Mouse (Mus musculus) stomach, embryonic 14.5 days (tissue): ENCODE data around the gene Pex16. TPM values are rescaled to one million over a fixed set of nuclear protein-coding genes. Genes with fewer than 3 reads are reported as not detected.

Experiments
- ATAC-seq: fragments of 200-750 bp; cut with Nextera tagmentation; 2 replicates; pipeline ENCODE4 v1.8.0; 2017; ENCODE audit warnings: low read depth, moderate TSS enrichment; ENCODE audit not compliant: insufficient number of reproducible peaks, insufficient read depth, low FRiP score
- H3K27ac ChIP-seq: fragments of 300-500 bp; sonication (generic); 2 replicates; pipeline ENCODE4 v1.5.1; 2014; ENCODE audit warnings: mild to moderate bottlenecking, low read length, moderate library complexity, mixed read lengths
- H3K27me3 ChIP-seq: fragments of 300-500 bp; sonication (generic); 2 replicates; pipeline ENCODE4 v1.6.1; 2014; ENCODE audit warnings: low read length, control low read depth, mixed read lengths; ENCODE audit not compliant: control insufficient read depth, insufficient read depth
- H3K36me3 ChIP-seq: fragments of 300-500 bp; sonication (generic); 2 replicates; pipeline ENCODE4 v1.6.1; 2014; ENCODE audit warnings: mild to moderate bottlenecking, control low read depth, low read length, moderate library complexity, mixed read lengths; ENCODE audit not compliant: control insufficient read depth, insufficient read depth
- H3K4me1 ChIP-seq: fragments of 300-500 bp; sonication (generic); 2 replicates; pipeline ENCODE4 v1.6.1; 2014; ENCODE audit warnings: low read length, control low read depth, mixed read lengths; ENCODE audit not compliant: control insufficient read depth, insufficient read depth
- H3K4me2 ChIP-seq: fragments of 300-500 bp; sonication (generic); replicated peaks from 2 replicates; pipeline ENCODE4 v1.6.1; 2014; ENCODE audit warnings: low read depth, low read length, control low read depth
- H3K4me3 ChIP-seq: fragments of 300-500 bp; sonication (generic); 2 replicates; pipeline ENCODE4 v1.5.1; 2014; ENCODE audit warnings: low read depth, low read length, control low read depth
- H3K9ac ChIP-seq: fragments of 300-500 bp; sonication (generic); replicated peaks from 2 replicates; pipeline ENCODE4 v1.6.1; 2014; ENCODE audit warnings: low read depth, mild to moderate bottlenecking, control low read depth, low read length, moderate library complexity, mixed read lengths
- H3K9me3 ChIP-seq: fragments of 300-500 bp; sonication (generic); 2 replicates; pipeline ENCODE4 v1.6.1; 2016; ENCODE audit warnings: low read depth, low read length, control low read depth; ENCODE audit not compliant: control insufficient read depth
- WGBS: fragments of 180-500 bp; shearing (Covaris S2); extraction: QIAGEN DNeasy Blood & Tissue Kit; methylation state at CpG from one replicate; pipeline ENCODE4 v1.1.7; 2014; 5-methylcytosine and 5-hydroxymethylcytosine counted together
- polyA plus RNA-seq: library from polyadenylated mRNA; unstranded; fragments of >200 nt; fragmentation: Nextera tagmentation; extraction: Ambion mirVana; gene quantifications from 2 replicates; pipeline ENCODE4 v1.2.1, GENCODE M21; 2014

Pex16 gene
- polyA plus RNA-seq, 1 experiment from 2014 or later: 23.2 TPM

GRCm38 (mm10) chr2:92388891-92389641, 14.6 kb downstream of the Pex16 start:
- Histone ChIP-seq H3K9me3 (no peaks in the 10 kb centered on the region), H3K27me3 (no peaks in the 10 kb centered on the region), H3K4me2 (peak overlapping the region; percentile 82), H3K4me1 (peaks cover 38% of the 10 kb centered on the region), H3K36me3 (peaks cover 20% of the 10 kb centered on the region), H3K4me3 (peak overlapping the region; percentile 68), H3K27ac (peak overlapping the region; percentile 35; the same call in 1 of the 2 replicates), H3K9ac (peak overlapping the region; percentile 49)
- WGBS: under 1% methylated on average over 57 of the region's 62 CpGs
- peak; percentile 89 for ATAC-seq

- Histone ChIP-seq H3K4me2 (peak overlapping the region; percentile 82), H3K27ac (no peak overlapping the region), H3K27me3 (no peaks in the 10 kb centered on the region), H3K9me3 (no peaks in the 10 kb centered on the region), H3K4me3 (peak overlapping the region; percentile 68), H3K36me3 (peaks cover 16% of the 10 kb centered on the region), H3K9ac (no peak overlapping the region), H3K4me1 (peaks cover 38% of the 10 kb centered on the region)
- 7% methylated on average over 10 of the region's 10 CpGs for WGBS
- ATAC-seq: no peak
These were observed 15.2 kb downstream of the Pex16 start for GRCm38 (mm10) chr2:92389645-92390044.

- Histone ChIP-seq H3K27me3 (no peaks in the 10 kb centered on the region), H3K9me3 (no peaks in the 10 kb centered on the region), H3K4me2 (peak overlapping the region; percentile 82; the same call in 1 of the 2 replicates), H3K4me1 (peaks cover 38% of the 10 kb centered on the region), H3K9ac (no peak overlapping the region), H3K4me3 (no peak overlapping the region), H3K36me3 (peaks cover 10% of the 10 kb centered on the region), H3K27ac (no peak overlapping the region)
- no peak for ATAC-seq
- WGBS: 78% methylated on average over 6 of the region's 6 CpGs
These were observed 15.9 kb downstream of the Pex16 start for GRCm38 (mm10) chr2:92390206-92390930.

GRCm38 (mm10) chr2:92391116-92391515, 16.6 kb downstream of the Pex16 start:
- H3K27me3 ChIP-seq: no peaks in the 10 kb centered on the region
- H3K9me3 ChIP-seq: no peaks in the 10 kb centered on the region
- peaks cover 38% of the 10 kb centered on the region for H3K4me1 ChIP-seq
- H3K36me3 ChIP-seq: peaks cover 7% of the 10 kb centered on the region
- no peak overlapping the region for H3K27ac ChIP-seq
- WGBS: 83% methylated on average over 8 of the region's 8 CpGs
- no peak overlapping the region for H3K4me3 ChIP-seq
- ATAC-seq: no peak
- no peak overlapping the region for H3K9ac ChIP-seq
- peak overlapping the region; percentile 62; the same call in 1 of the 2 replicates for H3K4me2 ChIP-seq

GRCm38 (mm10) chr2:92391703-92392317, 17.3 kb downstream of the Pex16 start:
- Histone ChIP-seq H3K4me2 (peak overlapping the region; percentile 62), H3K9me3 (no peaks in the 10 kb centered on the region), H3K4me1 (peaks cover 38% of the 10 kb centered on the region), H3K4me3 (peak overlapping the region; percentile 31), H3K9ac (peak overlapping the region; percentile 38; the same call in 1 of the 2 replicates), H3K36me3 (peaks cover 1% of the 10 kb centered on the region; the same call in 1 of the 2 replicates), H3K27ac (peak overlapping the region; percentile 78), H3K27me3 (no peaks in the 10 kb centered on the region)
- ATAC-seq: no peak
- 20% methylated on average over 11 of the region's 11 CpGs for WGBS

GRCm38 (mm10) chr2:92392318-92393264, 18.1 kb downstream of the Pex16 start:
- no peaks in the 10 kb centered on the region for H3K27me3 ChIP-seq
- no peaks in the 10 kb centered on the region for H3K36me3 ChIP-seq
- H3K27ac ChIP-seq: peak overlapping the region; percentile 78
- peak overlapping the region; percentile 31 for H3K4me3 ChIP-seq
- peak overlapping the region; percentile 38; the same call in 1 of the 2 replicates for H3K9ac ChIP-seq
- H3K9me3 ChIP-seq: no peaks in the 10 kb centered on the region
- 3% methylated on average over 26 of the region's 26 CpGs for WGBS
- ATAC-seq: no peak
- peak overlapping the region; percentile 62 for H3K4me2 ChIP-seq
- H3K4me1 ChIP-seq: peaks cover 38% of the 10 kb centered on the region

- Histone ChIP-seq H3K36me3 (no peaks in the 10 kb centered on the region), H3K9me3 (no peaks in the 10 kb centered on the region), H3K27me3 (no peaks in the 10 kb centered on the region), H3K27ac (no peak overlapping the region), H3K4me3 (no peak overlapping the region), H3K9ac (no peak overlapping the region), H3K4me2 (no peak overlapping the region), H3K4me1 (peaks cover 19% of the 10 kb centered on the region)
- no peak for ATAC-seq
- 78% methylated on average over 3 of the region's 3 CpGs for WGBS
These were observed 21.1 kb downstream of the Pex16 start for GRCm38 (mm10) chr2:92395535-92395934.
